In genomic region chr6:120159133-120159901, GRCm38 (mm10) we compare ENCODE assay signal across 8 mouse cellular contexts.
DNase-seq lines count a peak whose midpoint lies in the region; ATAC-seq and TF ChIP-seq lines count a peak whose summit lies in the region.

No protein-coding gene starts in this region.

- TF ChIP-seq CTCF in layer of hippocampus, adult 2 months (conservative IDR thresholded peaks at IDR 0.05) = no peak

- no peak overlapping the region for H3K4me2 ChIP-seq in liver, embryonic 11.5 days
- peak overlapping the region; percentile 35 for H3K4me2 ChIP-seq in heart, embryonic 15.5 days
- H3K4me2 ChIP-seq in lung, embryonic 15.5 days = peak overlapping the region; percentile 3; the same call in 1 of the 2 replicates

- WGBS in liver, embryonic 11.5 days = 47% methylated on average over 9 of the region's 9 CpGs
- WGBS in heart, embryonic 15.5 days = 28% methylated on average over 9 of the region's 9 CpGs
- 29% methylated on average over 9 of the region's 9 CpGs for WGBS in lung, embryonic 15.5 days

- no peaks in the 10 kb centered on the region for H3K27me3 ChIP-seq in liver, embryonic 11.5 days (replicated peaks; ENCODE audit: control insufficient read depth, insufficient read depth, low read length)
- H3K27me3 ChIP-seq in heart, embryonic 15.5 days = no peaks in the 10 kb centered on the region
- H3K27me3 ChIP-seq in lung, embryonic 15.5 days = no peaks in the 10 kb centered on the region

- no peak for ATAC-seq in liver, embryonic 11.5 days (replicated peaks; ENCODE audit: low FRiP score)
- peak; percentile 71 for ATAC-seq in heart, embryonic 15.5 days (replicated peaks; ENCODE audit: insufficient number of reproducible peaks, insufficient read depth, low FRiP score, low read depth)
- peak; percentile 55; the same call in 1 of the 2 replicates for ATAC-seq in lung, embryonic 15.5 days (ENCODE audit: borderline replicate concordance, extremely low read depth, low FRiP score, low TSS enrichment)

- no peaks in the 10 kb centered on the region for H3K9me3 ChIP-seq in liver, embryonic 11.5 days (ENCODE audit: control insufficient read depth, low read length)
- H3K9me3 ChIP-seq in heart, embryonic 15.5 days (replicated peaks) = no peaks in the 10 kb centered on the region
- H3K9me3 ChIP-seq in lung, embryonic 15.5 days = no peaks in the 10 kb centered on the region

- H3K36me3 ChIP-seq in liver, embryonic 11.5 days (ENCODE audit: control insufficient read depth, insufficient read depth, low read length) = no peaks in the 10 kb centered on the region
- no peaks in the 10 kb centered on the region for H3K36me3 ChIP-seq in heart, embryonic 15.5 days
- H3K36me3 ChIP-seq in lung, embryonic 15.5 days = no peaks in the 10 kb centered on the region

- DNase-seq in liver = peak; percentile 36
- no peak for DNase-seq in liver, embryonic 11.5 days (ENCODE audit: low spot score)
- peak; percentile 56 for DNase-seq in fat pad, adult 2 months (ENCODE audit: extremely low read depth, low read depth, low spot score)
- DNase-seq in layer of hippocampus, adult 2 months (ENCODE audit: low spot score in 2 of 2) = peak; percentile 50 to 67
- DNase-seq in right cerebral cortex, postnatal 14 days = peak; percentile 60
- no peak for DNase-seq in urinary bladder, postnatal 10 days (ENCODE audit: low spot score)

- H3K27ac ChIP-seq in liver, embryonic 11.5 days (ENCODE audit: low read depth, low read length) = no peak overlapping the region
- peak overlapping the region; percentile 94 for H3K27ac ChIP-seq in heart, embryonic 15.5 days
- H3K27ac ChIP-seq in layer of hippocampus, adult 2 months = peak overlapping the region; percentile 70
- H3K27ac ChIP-seq in lung, embryonic 15.5 days = peak overlapping the region; percentile 87

- H3K9ac ChIP-seq in liver, embryonic 11.5 days (ENCODE audit: low read depth, low read length) = no peak overlapping the region
- no peak overlapping the region for H3K9ac ChIP-seq in heart, embryonic 15.5 days
- no peak overlapping the region for H3K9ac ChIP-seq in lung, embryonic 15.5 days

- H3K4me3 ChIP-seq in liver, embryonic 11.5 days (ENCODE audit: low read depth, low read length) = no peak overlapping the region
- no peak overlapping the region for H3K4me3 ChIP-seq in heart, embryonic 15.5 days
- no peak overlapping the region for H3K4me3 ChIP-seq in layer of hippocampus, adult 2 months
- H3K4me3 ChIP-seq in lung, embryonic 15.5 days = no peak overlapping the region

- H3K4me1 ChIP-seq in liver, embryonic 11.5 days (replicated peaks; ENCODE audit: control insufficient read depth, insufficient read depth, low read length) = no peaks in the 10 kb centered on the region
- peaks cover 28% of the 10 kb centered on the region for H3K4me1 ChIP-seq in heart, embryonic 15.5 days (replicated peaks)
- H3K4me1 ChIP-seq in lung, embryonic 15.5 days = peaks cover 19% of the 10 kb centered on the region

Comparison
In these comparisons a context has a peak if more than half of its experiments do, and no peak if none do; other contexts are left out.
1. DNase-seq: peak in liver (single experiment), fat pad, adult 2 months (single experiment), layer of hippocampus, adult 2 months (2 of 2) and right cerebral cortex, postnatal 14 days (single experiment); none in liver, embryonic 11.5 days (single experiment) and urinary bladder, postnatal 10 days (single experiment).